Mouse (Mus musculus) adrenal gland, adult 18-20 months (tissue): ENCODE data around the gene Rnps1. TPM values are rescaled to one million over a fixed set of nuclear protein-coding genes. Genes with fewer than 3 reads are reported as not detected.
"Not testable (repeated sequence)": the region's sequence is repeated elsewhere in the genome, so short reads cannot be mapped to it uniquely, and the experiment has no call there.

Experiments
- DNase-seq, 2 experiments: peaks; one replicate each; pipeline ENCODE4 v3.0.0; 2021 to 2022; ENCODE audit warnings: low spot score in 2 of 2
- long read RNA-seq, 2 experiments: library from polyadenylated mRNA; stranded (forward); transcript quantifications; one replicate each; pipeline ENCODE4 v2.0.0; 2021
- total RNA-seq, 2 experiments: library from RNA; stranded (reverse); gene quantifications; 1 replicate in 1 of 2; 2 replicates in 1 of 2; pipeline ENCODE4 v1.2.3; 2021

Rnps1 gene
- total RNA-seq, result 10 to 100 TPM; 61.1 to 82.0 TPM
- long read RNA-seq, experiment 1, transcript Rnps1-202 (7 exons, 1,646 nt), result major isoform, 18 of 41 reads
- long read RNA-seq, experiment 1, transcript Rnps1-211 (8 exons, 1,769 nt), result minor isoform, 5 of 41 reads
- long read RNA-seq, experiment 1, partial matches to known transcripts, result 9 of 41 reads
- long read RNA-seq, experiment 1, other reads (novel, unspliced or antisense), result 2 of 41 reads
- long read RNA-seq, experiment 2, transcript Rnps1-202 (7 exons, 1,646 nt), result major isoform, 12 of 41 reads
- long read RNA-seq, experiment 2, transcript Rnps1-201 (8 exons, 1,816 nt), result minor isoform, 5 of 41 reads
- long read RNA-seq, experiment 2, transcript Rnps1-211 (8 exons, 1,769 nt), result minor isoform, 6 of 41 reads
- long read RNA-seq, experiment 2, partial matches to known transcripts, result 13 of 41 reads
- long read RNA-seq, experiment 2, other reads (novel, unspliced or antisense), result 1 of 41 reads

- peak; percentile 81 to 85 for DNase-seq
Measured at GRCm38 (mm10) chr17:24414230-24414976, at the start of gene Rnps1. Gene Rnps1 (plus strand): TSS chr17:24414565.

- no peak for DNase-seq
Measured at GRCm38 (mm10) chr17:24365863-24366262, 48.5 kb upstream of the Rnps1 start.

GRCm38 (mm10) chr17:24375094-24375712 is 39.2 kb upstream of the Rnps1 start:
- no peak for DNase-seq

GRCm38 (mm10) chr17:24375886-24376285 is 38.5 kb upstream of the Rnps1 start:
- DNase-seq, result no peak

- DNase-seq, result peak in 1 of 2 experiments; percentile 16
Measured at GRCm38 (mm10) chr17:24378496-24378895, 35.9 kb upstream of the Rnps1 start.

- no peak for DNase-seq
Measured at GRCm38 (mm10) chr17:24383789-24384188, 30.6 kb upstream of the Rnps1 start.

- DNase-seq, result no peak
Measured at GRCm38 (mm10) chr17:24388711-24389110, 25.7 kb upstream of the Rnps1 start.

GRCm38 (mm10) chr17:24389865-24390264 is 24.5 kb upstream of the Rnps1 start:
- DNase-seq, result peak; percentile 52 to 61

GRCm38 (mm10) chr17:24391149-24391548 is 23.2 kb upstream of the Rnps1 start:
- DNase-seq, result no peak

- no peak for DNase-seq
Measured at GRCm38 (mm10) chr17:24393527-24393926, 20.8 kb upstream of the Rnps1 start.

GRCm38 (mm10) chr17:24394456-24394855 is 19.9 kb upstream of the Rnps1 start:
- DNase-seq, result no peak

GRCm38 (mm10) chr17:24402371-24402770 is 12.0 kb upstream of the Rnps1 start:
- DNase-seq, result peak; percentile 54 to 65

- no peak for DNase-seq
Measured at GRCm38 (mm10) chr17:24407116-24407803, 7.1 kb upstream of the Rnps1 start.

GRCm38 (mm10) chr17:24413557-24414211 is 681 bp upstream of the Rnps1 start:
- no peak for DNase-seq

- no peak for DNase-seq
Measured at GRCm38 (mm10) chr17:24415011-24415410, 646 bp downstream of the Rnps1 start.

- no peak for DNase-seq
Measured at GRCm38 (mm10) chr17:24416051-24416652, 1.8 kb downstream of the Rnps1 start.

- no peak for DNase-seq
Measured at GRCm38 (mm10) chr17:24423114-24423513, 8.7 kb downstream of the Rnps1 start.

- no peak for DNase-seq
Measured at GRCm38 (mm10) chr17:24424489-24424888, 10.1 kb downstream of the Rnps1 start.

- DNase-seq, result not testable (repeated sequence)
Measured at GRCm38 (mm10) chr17:24425326-24425725, 11.0 kb downstream of the Rnps1 start.

GRCm38 (mm10) chr17:24425905-24426304 is 11.5 kb downstream of the Rnps1 start:
- DNase-seq, result no peak
